Mouse (Mus musculus): ENCODE data around the gene Ssr2.

GRCm38 (mm10) chr3:88609066-88609465, 33.4 kb downstream of the Ssr2 start:
- TF ChIP-seq HCFC1 (IDR thresholded peaks at IDR 0.05; ENCODE audit: borderline replicate concordance, insufficient read depth, low read length), result no peak
- no peak for TF ChIP-seq ZC3H11A (IDR thresholded peaks at IDR 0.05; ENCODE audit: borderline replicate concordance, low read depth, low read length)
- TF ChIP-seq MAFK (IDR thresholded peaks at IDR 0.05; ENCODE audit: insufficient read depth, low read depth, low read length), result no peak
- TF ChIP-seq ZNF384 (IDR thresholded peaks at IDR 0.05; ENCODE audit: low read depth, low read length), result no peak
- no peak for TF ChIP-seq CHD2 (IDR thresholded peaks at IDR 0.05; ENCODE audit: low read depth, low read length)

Measured in ES-E14 (cell line).